Mouse (Mus musculus) retina, postnatal 1 day (tissue): ENCODE measurements at regions not wholly inside any gene's neighbourhood (a gene's known extent, or its start where the extent isn't known, plus 50 kb on each side); places are given as distances from the start of the nearest gene placed in this dataset.

ENCODE experiments used
- DNase-seq: peaks from one replicate; pipeline ENCODE4 v3.0.0-alpha.2; 2012

DNA sequence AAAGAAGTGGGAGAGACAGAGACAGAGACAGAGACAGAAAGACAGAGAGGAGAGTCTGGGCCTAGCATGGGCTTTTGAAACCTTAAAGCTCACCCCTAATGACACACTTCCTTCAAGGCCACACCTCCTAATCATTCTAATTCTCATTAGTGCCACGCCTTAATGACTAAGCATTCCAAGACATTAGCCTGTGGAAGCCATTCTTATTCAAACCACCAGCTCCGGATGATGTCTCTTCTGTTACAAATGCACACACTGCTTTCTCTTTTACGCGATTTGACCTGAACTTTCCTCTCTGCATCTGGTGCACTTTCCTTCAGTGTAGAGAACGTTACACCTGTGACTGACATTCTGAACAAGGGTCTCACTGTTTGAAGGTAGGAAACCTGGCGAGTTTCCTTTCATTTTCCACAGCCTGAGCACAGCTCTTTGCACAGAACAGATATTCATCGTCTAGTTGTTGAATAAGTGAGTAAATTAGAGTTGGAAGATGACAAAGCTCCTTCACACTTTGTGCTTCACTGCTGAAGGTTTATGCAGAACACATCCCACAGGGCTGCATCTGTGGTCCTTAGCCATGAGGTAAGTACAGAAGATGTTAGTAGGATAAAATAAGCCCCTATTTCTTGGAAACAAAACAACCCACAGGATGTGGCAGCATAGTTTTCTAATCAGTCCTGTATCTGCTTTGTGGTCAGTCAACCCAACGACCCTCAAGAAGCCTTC, 116.8 kb downstream of the Faxc start:
- DNase-seq: no peak

DNA sequence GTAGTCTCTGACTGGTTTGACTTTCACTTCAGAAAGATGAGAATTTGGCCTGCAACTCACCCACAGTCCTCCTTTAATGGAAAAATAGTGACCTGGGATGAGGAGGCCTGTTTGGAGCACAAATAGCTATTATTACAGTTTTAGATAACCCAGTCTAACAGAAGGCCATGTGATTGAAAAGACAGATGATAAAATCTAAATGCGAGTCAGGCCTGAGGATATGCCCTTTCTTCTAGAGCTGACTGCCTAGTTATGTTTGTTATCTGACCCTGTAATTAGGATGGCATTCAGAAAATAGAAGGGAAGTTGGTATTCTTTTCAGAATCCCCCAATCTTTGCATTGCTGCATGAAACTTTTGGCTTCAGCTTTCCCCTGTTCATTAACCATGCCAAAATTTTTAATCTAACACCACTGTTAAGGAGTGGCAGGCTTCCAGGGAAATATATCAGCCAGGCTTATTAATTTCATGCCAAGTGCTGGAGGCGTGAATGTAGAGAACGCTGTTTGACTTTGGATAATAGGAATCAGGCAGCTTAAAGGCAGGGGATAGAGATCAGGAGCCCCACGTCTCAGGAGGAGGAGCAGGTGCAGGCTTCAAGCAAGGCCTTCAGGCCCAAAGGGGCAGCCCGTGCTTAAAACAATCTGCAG, 135.8 kb downstream of the Faxc start:
- peak; percentile 7 for DNase-seq

DNA sequence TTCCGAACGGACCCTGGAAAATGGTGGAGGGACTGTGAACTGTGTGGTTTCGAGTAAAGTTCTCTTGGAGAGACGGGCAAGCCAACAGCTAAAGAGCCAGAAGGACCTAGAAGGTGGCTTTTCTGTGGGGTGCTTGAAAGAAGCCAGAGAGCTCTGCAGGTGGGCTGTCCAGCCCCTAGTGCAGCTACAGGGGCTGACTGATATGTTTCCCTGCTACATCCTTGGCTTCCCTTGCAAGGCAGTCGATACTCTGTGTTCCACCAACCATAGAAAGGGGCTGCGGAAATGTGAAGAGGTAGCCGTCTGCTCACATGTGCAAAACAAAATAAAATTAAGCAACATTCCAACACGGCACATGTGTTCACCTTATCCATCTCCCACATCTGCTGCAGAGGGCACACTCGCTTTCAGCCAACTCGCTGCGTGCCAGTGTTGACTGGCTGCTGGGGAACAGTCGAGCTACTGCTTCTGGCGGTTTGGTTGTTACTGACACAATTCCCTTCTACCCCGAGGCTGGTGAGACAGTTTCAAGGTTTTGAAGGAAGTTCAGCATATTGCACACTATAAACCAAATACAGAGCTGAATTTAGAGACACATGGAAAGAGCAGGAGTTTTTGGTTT, 136.7 kb downstream of the Faxc start:
- no peak for DNase-seq

DNA sequence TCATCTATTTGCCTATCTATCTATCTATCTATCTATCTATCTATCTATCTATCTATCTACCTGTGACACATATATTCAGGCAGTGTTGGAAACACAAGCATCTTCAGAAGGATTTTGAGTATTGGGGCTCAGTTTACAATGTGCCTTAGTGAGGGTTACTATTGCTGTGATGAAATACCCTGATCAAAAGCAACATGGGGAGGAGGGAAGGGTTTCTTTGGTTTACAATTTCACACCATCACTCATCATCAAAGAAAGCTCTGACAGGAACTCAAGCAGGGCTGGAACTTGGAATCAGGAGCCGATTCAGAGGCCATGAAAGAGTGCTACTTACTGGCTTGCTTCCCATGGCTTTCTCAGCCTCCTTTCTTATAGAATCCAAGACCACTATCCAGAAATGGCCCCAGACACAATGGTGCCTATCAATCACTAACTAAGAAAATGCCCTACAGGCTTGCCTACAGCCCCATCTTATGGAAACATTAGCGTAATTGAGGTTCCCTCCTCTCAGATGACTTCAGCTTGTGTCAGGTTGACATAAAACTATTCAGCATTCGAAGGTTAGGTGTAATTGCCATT, 157.2 kb downstream of the Faxc start:
- DNase-seq: no peak

DNA sequence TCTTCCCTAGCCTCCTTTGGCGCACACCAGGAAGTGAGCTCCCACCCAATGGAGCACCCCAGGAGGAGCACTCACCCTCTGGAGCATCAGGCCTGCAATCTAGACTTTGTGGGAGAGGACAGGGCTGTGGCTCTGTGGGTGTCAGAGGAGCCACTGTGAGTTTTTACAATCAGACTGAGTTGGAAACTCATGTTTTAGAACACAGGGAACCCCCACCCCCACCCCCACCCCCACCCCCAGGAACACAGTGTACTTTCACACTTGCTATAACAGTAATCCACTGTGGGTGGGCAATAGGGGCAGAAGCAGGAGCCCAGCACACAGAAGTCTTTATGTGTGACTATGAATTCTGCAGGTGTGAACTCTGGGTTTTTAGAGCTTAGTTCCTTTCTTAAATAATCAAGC, 158.5 kb downstream of the Faxc start:
- no peak for DNase-seq

DNA sequence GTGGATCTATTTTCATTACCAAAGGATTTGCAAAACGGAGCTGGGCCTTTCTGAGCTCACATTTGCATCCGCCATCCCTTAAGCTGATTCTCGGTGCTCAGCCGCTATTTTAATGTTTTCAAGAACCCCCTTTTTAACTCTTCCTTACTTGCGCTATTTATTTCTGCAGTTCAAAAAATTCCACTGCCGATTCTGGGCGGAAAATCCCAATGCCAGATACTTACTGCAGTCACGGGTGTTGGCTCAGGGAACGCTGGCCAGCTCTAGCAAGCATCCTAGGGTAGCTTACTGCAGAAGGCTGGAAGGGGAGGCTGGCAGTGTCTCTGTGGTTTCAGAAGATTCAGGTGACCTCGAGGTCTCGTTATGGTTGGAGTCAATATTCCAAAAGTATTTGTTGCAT, 159.4 kb downstream of the Faxc start:
- no peak for DNase-seq

DNA sequence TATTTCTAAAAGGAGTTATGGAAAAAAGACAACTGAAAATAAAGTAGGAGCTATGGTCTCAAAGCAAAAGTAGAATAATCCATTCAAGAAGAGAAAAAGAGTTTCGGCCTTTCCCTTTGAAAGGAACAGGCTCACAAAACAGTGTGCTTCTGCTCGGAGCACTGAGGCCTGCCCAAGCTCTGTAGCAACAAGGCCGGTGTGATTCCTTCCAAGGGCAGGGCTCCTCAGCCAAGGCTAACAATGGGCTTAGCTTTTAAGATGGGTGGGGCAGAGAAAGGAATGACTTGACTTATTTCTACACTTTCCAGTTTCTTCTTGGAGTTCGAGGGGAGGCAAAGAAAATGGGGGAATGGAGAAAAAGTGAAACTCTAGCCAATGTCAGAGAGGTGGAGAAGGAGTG, 161.4 kb downstream of the Faxc start:
- DNase-seq: no peak

DNA sequence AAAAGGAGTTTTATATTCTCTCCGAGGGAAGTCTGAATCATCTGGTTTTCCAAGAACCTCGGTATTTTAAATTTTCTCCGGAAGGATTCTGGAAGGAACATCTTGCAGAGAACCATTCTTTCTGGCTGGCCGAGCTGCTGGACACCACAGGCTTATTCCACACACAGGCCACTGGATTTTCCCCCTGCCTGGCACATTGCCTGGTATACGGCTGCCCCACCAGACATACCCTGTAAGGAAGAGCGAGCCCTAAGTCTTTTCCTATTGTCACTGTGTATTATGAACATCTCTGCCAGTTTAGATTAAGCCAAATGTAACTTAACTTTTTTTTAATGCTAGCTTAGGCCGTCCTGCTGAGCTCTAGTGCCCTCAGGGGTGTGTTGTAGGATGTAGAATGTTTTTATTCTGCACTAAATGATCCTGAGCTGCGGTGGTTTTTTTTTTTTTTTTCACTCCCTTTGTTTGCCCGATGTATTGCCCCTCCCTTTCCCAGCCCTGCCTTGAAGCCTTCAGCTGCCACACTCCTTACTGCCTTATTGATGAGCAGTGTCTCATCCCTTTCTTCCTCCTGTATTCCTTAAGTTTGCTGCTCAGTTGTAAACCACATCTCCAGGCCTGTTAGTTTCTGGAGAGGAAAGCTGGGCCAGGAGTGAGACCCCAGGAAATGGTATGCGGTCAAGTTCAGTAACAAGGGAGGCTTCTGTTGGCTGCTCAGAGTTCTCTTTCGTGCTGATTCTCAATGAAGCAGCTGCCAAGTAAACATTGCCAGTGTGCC, 164.3 kb downstream of the Faxc start:
- peak; percentile 72 for DNase-seq

DNA sequence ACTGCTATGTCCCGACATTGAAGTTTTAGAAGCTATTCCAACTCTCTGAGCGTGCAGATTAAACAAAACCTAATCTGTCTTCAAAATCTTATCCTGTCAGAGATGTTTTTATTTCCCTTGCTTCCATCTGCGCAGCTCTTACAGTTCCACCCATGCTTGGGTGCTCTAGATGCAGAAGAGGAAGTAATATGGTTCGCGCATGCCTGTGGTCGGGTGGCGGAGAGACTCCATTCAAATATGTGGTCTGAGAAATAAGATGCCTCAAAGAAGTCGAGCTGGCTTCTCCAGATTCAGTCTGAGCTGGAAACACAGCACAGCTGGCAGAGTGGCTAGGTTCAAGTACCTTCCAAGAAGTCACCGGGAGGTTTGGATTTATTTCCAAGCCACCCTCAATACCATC, 167.5 kb downstream of the Faxc start:
- DNase-seq: no peak

DNA sequence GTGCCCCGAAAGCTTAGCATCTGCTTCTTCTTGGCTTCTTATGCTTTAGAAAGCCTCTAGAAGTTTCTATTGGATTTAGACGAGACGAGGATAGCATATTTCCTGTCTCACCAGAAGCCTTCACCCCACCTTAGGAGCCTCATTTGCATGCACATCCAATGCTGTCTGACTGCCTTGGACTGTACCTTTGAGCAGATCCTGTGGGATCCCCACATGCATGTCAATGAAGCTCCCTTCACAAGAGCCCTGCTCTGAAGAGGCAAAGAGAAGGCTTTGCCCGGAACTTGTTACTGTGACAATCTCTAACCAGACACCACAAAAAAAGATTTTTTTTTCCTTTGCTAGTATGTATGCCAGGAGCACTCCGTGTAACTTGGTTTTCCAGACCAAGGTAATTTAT, 171.3 kb downstream of the Faxc start:
- DNase-seq: no peak

DNA sequence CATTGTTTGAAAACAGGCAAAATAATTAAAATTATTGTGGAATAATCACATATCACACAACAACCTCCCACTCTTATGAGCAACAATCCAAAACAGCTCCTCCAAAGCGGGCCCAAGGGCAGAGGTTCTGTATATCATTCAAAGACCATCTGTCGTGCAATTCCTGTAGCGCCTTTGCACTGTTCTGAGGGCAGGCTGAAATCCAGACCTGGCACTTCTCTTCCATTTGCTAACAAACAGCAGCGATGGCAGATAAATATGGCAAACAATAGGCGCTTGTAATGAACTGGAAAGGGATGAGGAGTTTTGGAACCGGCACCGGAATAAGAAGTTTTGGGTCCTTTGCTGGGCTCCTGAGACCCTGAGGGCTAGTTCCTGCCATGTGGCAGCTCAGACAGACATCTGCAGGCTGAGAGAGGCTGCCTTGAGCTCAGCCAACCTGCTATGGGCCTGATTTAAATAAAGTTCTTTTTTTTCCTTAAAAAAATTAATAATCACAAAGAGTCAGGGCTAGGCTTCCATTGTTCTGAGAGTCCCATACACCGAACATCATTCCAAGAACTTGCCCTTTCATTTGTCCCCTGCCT, 172.0 kb downstream of the Faxc start:
- DNase-seq: no peak

DNA sequence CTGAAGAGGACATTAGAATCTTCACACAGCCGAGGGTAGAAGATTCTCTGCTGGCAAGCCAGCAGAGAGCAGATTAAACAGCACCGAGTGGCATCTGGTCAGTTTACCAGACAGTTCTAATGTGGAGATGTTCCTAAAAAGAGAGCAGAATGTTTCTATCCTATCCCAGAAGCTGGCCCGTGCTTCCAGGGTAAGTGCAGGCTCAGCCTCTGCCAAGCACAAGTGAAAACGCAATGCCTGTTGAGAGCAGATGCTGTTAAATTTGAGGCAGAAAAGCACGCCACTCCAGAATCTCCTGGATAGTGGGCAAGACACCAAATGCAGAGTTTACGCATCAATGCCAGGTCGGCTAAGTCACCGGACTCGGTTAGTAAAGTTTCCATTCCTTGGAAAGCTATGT, 175.8 kb downstream of the Faxc start:
- no peak for DNase-seq

DNA sequence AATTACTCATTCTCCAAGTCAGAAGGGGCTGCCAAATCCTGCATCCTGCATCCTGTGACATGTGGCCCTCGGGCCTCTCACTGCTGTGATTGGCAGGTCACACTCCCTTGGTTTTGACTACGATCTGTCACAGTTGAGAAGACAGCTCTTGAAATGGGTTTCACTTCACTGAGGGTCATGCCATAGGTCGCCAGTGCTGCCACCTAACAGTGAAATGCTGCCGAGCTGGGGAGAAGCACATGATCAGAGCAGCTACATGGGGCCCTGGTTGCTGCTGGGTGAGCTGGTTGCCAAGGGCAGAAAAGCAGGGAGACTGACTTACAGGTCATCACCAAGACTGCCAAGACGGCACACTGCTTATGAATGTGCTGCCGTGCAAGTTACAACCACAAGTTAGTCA, 178.3 kb downstream of the Faxc start:
- peak; percentile 24 for DNase-seq

DNA sequence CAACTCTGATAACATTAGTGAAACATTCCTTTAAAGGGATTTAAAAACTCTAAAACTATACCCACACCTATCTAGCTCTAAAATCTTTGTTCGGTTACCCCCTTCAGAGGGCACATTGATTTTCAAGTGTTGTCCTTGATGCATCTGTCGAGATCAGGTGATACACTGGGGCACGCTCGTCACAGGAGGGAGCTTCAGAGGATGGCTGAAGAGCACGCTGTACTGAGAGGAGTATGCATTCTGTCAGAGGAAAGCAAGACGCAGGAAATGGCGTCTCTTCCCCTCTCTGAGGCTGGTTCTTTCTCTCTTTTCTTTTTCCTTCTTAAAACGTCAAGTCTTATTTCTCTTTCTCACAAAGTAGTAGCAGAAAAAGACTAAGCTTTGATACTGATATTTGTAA, 179.3 kb downstream of the Faxc start:
- DNase-seq: peak; percentile 14

DNA sequence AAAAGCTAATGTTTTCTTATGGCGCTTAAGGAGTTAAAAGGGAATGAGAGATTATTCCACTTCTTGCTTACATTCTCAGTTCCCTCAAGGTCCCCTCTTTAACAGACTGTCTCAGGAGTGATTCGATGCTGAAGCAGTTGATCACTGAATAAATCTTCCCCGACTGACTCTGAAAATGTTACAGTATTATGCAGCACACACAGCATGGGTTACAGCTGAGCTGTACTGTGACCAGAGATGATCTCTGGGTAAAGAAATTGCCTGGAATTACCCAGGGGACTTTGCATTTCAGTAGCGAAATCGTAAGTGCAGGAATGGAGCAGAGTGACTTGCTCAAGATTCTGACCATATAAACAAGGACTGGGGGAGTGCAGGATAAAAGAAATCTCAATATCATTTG, 181.1 kb downstream of the Faxc start:
- no peak for DNase-seq

DNA sequence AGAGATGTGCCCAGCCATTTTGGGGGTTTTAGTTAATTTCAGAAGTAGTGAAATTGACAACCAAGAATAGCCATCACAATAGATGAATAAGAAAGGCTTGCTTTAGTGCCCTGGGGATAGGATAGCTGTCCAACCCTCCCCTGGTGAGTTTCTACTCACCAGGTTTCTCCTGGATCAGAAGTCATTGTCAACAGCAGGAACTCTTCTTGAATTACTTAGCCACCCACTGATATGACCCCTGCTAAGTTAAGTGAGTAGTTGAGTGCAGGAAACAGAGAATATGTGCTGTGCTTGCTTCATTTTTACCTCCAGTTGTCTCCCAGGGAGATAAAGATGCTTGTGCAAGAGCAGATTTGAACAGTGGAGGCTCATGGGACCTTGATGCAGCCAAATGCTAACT, 183.3 kb downstream of the Faxc start:
- no peak for DNase-seq

DNA sequence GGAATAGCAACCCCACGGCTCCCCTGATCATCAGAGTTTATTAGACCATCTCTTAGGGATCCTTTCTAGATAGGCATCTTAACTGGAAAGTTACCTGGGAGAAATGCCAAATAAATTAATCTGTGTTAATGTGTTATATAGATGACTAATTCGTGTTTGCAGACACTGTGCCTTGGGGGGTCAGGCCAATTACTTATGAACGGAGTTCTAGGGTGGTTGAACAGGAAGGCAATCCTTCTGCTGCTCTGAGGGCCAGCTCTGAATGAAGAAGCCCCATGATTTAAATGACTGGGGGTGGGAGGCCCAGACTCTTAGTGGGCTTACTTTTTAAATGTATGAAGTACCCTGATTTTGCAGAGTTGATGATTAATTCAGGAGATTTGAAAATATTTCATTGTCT, 188.7 kb downstream of the Faxc start:
- DNase-seq: no peak

DNA sequence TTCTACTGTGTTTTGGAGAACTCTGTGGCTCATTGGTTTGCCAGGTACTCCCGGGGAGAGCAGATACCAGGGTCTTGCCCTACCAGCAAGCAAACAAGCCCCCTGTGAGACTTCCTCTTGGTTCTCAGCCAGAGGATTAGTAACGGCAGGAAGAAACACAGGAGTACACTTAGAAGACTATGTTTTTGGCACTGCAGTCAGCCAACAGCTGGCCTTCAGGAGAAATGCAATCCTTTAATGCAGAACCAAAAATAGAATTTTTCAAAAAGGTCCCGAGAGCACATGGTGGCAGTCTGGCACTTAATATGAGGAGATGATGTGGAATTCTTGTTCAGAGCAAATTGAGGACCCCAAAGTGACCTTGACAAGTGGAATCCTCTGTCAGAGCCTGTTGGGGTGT, 189.8 kb downstream of the Faxc start:
- no peak for DNase-seq

DNA sequence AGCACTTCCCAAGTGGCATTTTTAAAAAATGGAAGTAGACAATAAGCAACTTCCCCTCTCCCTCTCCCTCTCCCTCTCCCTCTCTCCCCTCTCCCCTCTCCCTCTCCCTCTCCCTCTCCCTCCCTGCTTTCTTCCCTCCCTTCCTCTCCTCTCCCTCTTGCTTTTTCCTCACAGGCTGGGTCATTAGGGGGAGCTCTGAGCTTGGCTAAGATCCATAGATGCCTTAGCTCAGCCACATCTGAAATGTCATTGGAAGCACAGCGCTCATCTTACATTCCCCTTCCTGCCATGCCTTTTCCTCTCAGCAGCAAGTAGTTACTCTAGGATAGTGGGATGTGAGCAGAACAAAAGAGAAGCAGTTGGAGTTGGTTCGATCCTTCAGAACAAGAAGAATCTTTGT, 190.3 kb downstream of the Faxc start:
- DNase-seq: peak; percentile 34

DNA sequence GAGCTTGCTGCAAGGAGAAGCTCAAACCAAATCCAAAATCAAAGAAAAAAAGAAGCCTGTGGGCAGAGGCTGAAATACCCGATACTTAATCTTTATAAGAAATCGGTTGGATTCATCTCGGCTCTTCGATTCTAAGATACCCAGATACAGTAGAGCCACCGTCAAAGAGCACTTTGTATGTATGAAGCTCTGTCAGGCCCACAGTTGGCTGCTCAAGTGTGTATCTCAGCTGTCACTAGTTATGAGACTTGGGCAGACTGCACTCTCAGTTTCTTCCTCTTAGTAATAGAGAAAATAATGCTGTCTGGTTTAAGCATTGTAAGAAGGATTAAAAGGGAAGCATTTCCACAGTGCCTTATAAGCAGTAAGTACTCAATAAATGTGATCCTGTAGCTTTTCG, 193.7 kb downstream of the Faxc start:
- DNase-seq: no peak

DNA sequence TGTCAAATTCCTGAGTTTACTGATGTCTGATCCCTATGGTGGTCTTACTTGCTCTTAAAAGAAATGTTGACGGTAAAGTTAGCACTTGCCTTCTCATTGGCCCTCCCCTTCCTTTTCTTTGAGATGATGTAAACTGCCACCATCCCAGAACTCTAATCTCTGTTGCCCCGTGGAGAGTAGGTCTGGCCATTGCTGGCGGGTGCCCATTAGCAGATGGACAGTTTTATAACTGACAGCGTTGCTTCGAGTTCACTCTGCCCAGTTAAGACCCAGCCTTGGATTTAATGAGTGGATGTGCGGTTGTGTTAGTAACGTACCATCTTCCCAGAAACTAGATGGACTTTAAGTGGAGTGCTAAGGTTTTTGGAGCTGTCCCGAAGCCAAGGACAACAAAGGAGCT, 199.4 kb downstream of the Faxc start:
- DNase-seq: no peak

DNA sequence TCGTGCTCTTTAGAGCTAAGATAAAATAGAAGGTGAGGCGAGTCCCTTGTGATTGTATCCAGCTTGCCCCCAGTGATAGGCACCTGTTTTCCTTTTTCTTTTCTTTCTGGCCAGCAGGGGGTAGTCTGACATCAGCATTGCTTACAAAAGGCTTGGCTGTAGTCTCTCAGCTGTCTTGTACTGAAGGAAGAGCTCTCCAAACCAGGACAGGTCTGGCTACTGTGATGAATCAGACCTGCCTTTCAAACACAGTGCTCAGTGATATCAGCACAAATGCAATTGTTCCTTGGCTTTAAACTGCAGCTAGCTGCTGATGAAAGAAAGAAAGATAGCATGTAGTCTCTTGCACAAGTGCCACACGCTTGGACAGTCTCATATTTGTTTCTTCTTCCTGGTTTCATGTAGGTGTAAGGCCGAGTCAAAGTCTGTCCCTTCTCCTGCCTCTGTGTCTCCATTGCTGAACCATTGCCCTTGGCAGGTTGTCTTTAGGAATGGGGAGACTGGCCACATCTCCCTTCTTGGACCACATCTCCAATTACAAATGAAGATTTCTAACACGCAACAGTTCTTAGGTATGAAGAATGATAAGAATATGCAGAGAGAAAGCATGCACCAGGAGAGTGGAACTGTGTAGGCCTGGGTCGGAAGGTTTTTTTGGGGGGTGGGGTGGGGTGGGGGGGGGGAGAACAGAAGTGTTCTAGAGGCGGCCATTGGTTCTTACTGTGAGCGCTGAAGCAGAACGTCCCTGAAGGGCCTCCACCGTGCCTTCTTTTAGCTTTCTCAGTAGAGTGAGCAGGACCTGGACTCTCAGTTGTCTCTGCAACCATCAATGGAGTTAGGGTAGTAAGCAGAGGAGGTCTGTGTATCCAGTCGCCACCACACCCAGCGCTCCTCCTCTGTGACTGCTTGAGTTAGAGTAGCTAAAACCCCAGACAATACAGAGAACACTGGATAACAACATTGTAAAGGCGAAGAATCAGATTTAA, 200.9 kb downstream of the Faxc start:
- DNase-seq: peak; percentile 75
